Mouse (Mus musculus) stomach, postnatal 0 days (tissue): ENCODE measurements around the gene Fndc10. TPM values are rescaled to one million over a fixed set of nuclear protein-coding genes. Genes with fewer than 3 reads are reported as not detected.

ENCODE experiments used
- ATAC-seq: fragments of 200-750 bp; cut with Nextera tagmentation; 2 replicates; pipeline ENCODE4 v1.8.0; 2017; ENCODE audit not compliant: low FRiP score, low TSS enrichment
- DNase-seq: peaks from one replicate; pipeline ENCODE4 v3.0.0-alpha.2; 2016; ENCODE audit warnings: low spot score
- H3K27ac ChIP-seq: fragments of 300-500 bp; sonication (generic); replicated peaks from 2 replicates; pipeline ENCODE4 v1.5.1; 2014; ENCODE audit warnings: mild to moderate bottlenecking, control low read depth
- H3K27me3 ChIP-seq: fragments of 300-500 bp; sonication (generic); 2 replicates; pipeline ENCODE4 v1.6.1; 2014; ENCODE audit warnings: low read length; ENCODE audit not compliant: control insufficient read depth, insufficient read depth
- H3K36me3 ChIP-seq: fragments of 300-500 bp; sonication (generic); 2 replicates; pipeline ENCODE4 v1.6.1; 2014; ENCODE audit warnings: low read length, mixed read lengths; ENCODE audit not compliant: control insufficient read depth, insufficient read depth
- H3K4me1 ChIP-seq: fragments of 300-500 bp; sonication (generic); replicated peaks from 2 replicates; pipeline ENCODE4 v1.6.1; 2014; ENCODE audit warnings: antibody characterized with exemption; ENCODE audit not compliant: control insufficient read depth, insufficient read depth
- H3K4me2 ChIP-seq: fragments of 300-500 bp; sonication (generic); replicated peaks from 2 replicates; pipeline ENCODE4 v1.6.1; 2014; ENCODE audit warnings: low read depth, mild to moderate bottlenecking, control low read depth, moderate library complexity
- H3K4me3 ChIP-seq: fragments of 300-500 bp; sonication (generic); 2 replicates; pipeline ENCODE4 v1.5.1; 2014; ENCODE audit warnings: low read depth, low read length, control low read depth
- H3K9ac ChIP-seq: fragments of 300-500 bp; sonication (generic); 2 replicates; pipeline ENCODE4 v1.6.1; 2014; ENCODE audit warnings: mild to moderate bottlenecking, low read length, control low read depth, mixed read lengths
- H3K9me3 ChIP-seq: fragments of 300-500 bp; sonication (generic); 2 replicates; pipeline ENCODE4 v1.6.1; 2016; ENCODE audit warnings: low read length; ENCODE audit not compliant: control insufficient read depth
- CTCF ChIP-seq: IDR thresholded peaks from 2 replicates; pipeline ENCODE4 v1.5.1; 2016; ENCODE audit warnings: antibody characterized with exemption, low read depth, mild to moderate bottlenecking, moderate library complexity
- EP300 ChIP-seq: optimal IDR thresholded peaks from 2 replicates; pipeline ENCODE3; 2016; ENCODE audit warnings: antibody characterized with exemption
- WGBS: fragments of 180-500 bp; shearing (Covaris S2); extraction: QIAGEN DNeasy Blood & Tissue Kit; methylation state at CpG from one replicate; pipeline ENCODE4 v1.1.7; 2014; 5-methylcytosine and 5-hydroxymethylcytosine counted together
- polyA plus RNA-seq: library from polyadenylated mRNA; unstranded; fragments of >200 nt; fragmentation: Nextera tagmentation; extraction: Ambion mirVana; gene quantifications from 2 replicates; pipeline ENCODE4 v1.2.1, GENCODE M21; 2015

Fndc10 gene
- polyA plus RNA-seq, 1 experiment from 2014 or later = 9.6 TPM

GRCm38 (mm10) chr4:155704721-155705591 is 10.8 kb downstream of the Fndc10 start, which contains the start of gene Ssu72:
Ssu72 (plus strand) TSS chr4:155704800.
- DNase-seq = peak; percentile 95
- TF ChIP-seq EP300 (peak; percentile 20), CTCF (no peak)
- Histone ChIP-seq H3K4me2 (peak within 1 kb of the TSS; percentile 80), H3K4me1 (no peaks in the 10 kb centered on the region), H3K9ac (peak within 1 kb of the TSS; percentile 95), H3K27ac (peak within 1 kb of the TSS; percentile 98), H3K36me3 (no peaks in the 10 kb centered on the region), H3K4me3 (peak within 1 kb of the TSS; percentile 95), H3K9me3 (no peaks in the 10 kb centered on the region), H3K27me3 (no peaks in the 10 kb centered on the region)
- ATAC-seq = peak; percentile 92
- 3% methylated on average over 80 of the region's 83 CpGs for WGBS

- H3K27ac ChIP-seq = peak overlapping the region; percentile 98
- WGBS = under 1% methylated on average over 19 of the region's 19 CpGs
- TF ChIP-seq CTCF = no peak
- no peak for TF ChIP-seq EP300
These were observed 11.4 kb downstream of the Fndc10 start for GRCm38 (mm10) chr4:155705592-155705929.

GRCm38 (mm10) chr4:155708582-155708981 is 14.4 kb downstream of the Fndc10 start:
- 72% methylated on average over 2 of the region's 2 CpGs for WGBS
- DNase-seq (no peak), ATAC-seq (no peak)
- Histone ChIP-seq H3K4me3 (no peak overlapping the region), H3K9ac (no peak overlapping the region), H3K9me3 (no peaks in the 10 kb centered on the region), H3K27me3 (no peaks in the 10 kb centered on the region), H3K36me3 (no peaks in the 10 kb centered on the region), H3K27ac (no peak overlapping the region), H3K4me2 (no peak overlapping the region), H3K4me1 (no peaks in the 10 kb centered on the region)
- TF ChIP-seq CTCF = no peak
- no peak for TF ChIP-seq EP300

More at GRCm38 (mm10) chr4:155705592-155705929, 11.4 kb downstream of the Fndc10 start:
- H3K27me3 ChIP-seq = no peaks in the 10 kb centered on the region
- H3K36me3 ChIP-seq = no peaks in the 10 kb centered on the region
- ATAC-seq = no peak; the same call in 1 of the 2 replicates
- DNase-seq = no peak
- H3K4me2 ChIP-seq = peak overlapping the region; percentile 80
- peak overlapping the region; percentile 95 for H3K4me3 ChIP-seq
- H3K9me3 ChIP-seq = no peaks in the 10 kb centered on the region
- H3K4me1 ChIP-seq = no peaks in the 10 kb centered on the region
- peak overlapping the region; percentile 95 for H3K9ac ChIP-seq

DNA sequence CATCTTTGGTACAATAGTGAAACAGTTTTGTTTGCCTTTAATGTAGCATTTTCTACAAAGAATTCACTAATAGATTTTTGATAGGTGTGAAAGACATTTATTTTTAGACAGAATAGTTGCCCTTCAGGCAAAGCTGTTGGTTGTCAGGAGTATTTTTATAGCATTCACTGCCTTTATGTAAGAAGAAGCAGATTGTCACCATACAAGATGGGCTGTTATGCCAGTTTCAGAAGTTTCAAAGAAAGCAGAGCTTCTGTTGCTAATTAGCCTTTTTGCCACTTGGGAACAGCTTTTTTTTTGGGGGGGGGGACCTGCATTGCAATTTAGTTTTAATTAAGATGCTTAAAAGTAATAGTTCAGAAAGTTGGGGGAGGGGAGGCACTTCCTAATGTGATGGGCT is 14.8 kb downstream of the Fndc10 start:
- Histone ChIP-seq H3K9me3 (no peaks in the 10 kb centered on the region), H3K27ac (no peak overlapping the region), H3K36me3 (no peaks in the 10 kb centered on the region), H3K4me3 (no peak overlapping the region), H3K27me3 (no peaks in the 10 kb centered on the region), H3K4me2 (no peak overlapping the region), H3K9ac (no peak overlapping the region), H3K4me1 (no peaks in the 10 kb centered on the region)
- no peak for ATAC-seq
- TF ChIP-seq EP300 = no peak
- TF ChIP-seq CTCF = no peak
- DNase-seq = no peak

DNA sequence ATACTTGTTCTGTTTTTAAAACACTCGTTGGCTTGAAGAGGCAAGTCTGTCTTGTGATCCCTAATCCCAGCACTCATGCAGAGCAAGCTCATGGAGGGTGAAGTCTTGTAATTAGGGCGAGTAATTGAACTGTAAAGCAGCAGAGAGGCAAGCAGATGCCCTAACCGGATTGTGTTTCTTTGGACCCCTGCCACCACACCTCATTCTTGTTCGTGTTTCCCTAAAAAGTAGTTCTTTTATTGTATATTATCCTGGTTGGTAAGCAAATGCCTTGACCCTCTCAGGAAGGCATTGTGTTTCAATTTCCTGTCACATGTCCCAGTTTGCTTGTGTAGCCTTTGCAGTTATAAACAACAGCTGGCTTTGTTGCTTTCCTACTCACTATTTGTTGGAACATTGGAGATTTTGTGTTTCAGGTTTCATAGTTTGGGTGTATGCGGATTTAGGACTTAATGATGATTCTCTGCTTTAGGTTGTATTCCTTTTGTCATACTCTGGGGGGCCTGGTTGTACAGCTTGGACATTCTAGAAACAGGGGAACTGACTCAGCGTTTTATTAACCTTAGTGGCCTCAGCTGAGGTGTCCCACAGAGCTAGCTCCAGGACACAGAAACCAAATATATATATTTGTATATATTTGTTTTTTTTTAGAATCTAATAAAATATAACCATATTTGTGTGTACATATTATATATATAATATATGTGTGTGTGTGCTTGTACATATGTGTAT is 16.5 kb downstream of the Fndc10 start:
- no peaks in the 10 kb centered on the region for H3K4me1 ChIP-seq
- ATAC-seq = no peak
- 53% methylated on average over 6 of the region's 6 CpGs for WGBS
- no peak overlapping the region for H3K4me3 ChIP-seq
- H3K36me3 ChIP-seq = no peaks in the 10 kb centered on the region
- no peak overlapping the region for H3K4me2 ChIP-seq
- no peak overlapping the region for H3K9ac ChIP-seq
- no peak overlapping the region; the same call in 1 of the 2 replicates for H3K27ac ChIP-seq
- DNase-seq = no peak
- no peaks in the 10 kb centered on the region for H3K9me3 ChIP-seq
- TF ChIP-seq CTCF (no peak), EP300 (no peak)
- H3K27me3 ChIP-seq = no peaks in the 10 kb centered on the region
